Mouse (Mus musculus) granulocyte monocyte progenitor cell, adult 5-6 weeks (primary cell): ENCODE data around the gene Anxa2. TPM values are rescaled to one million over a fixed set of nuclear protein-coding genes. Genes with fewer than 3 reads are reported as not detected.

Experiments
- ATAC-seq: replicated peaks from 2 replicates; pipeline ENCODE4 v1.8.0; 2016; ENCODE audit warnings: mild to moderate bottlenecking, moderate TSS enrichment, inconsistent platforms; ENCODE audit not compliant: poor library complexity, severe bottlenecking
- total RNA-seq, 2 experiments: library from RNA; stranded (forward) in 1 of 2; stranded (reverse) in 1 of 2; fragments of 200-712, 200-1000 nt in 1 of 2; fragments of >200 nt in 1 of 2; fragmentation: Nextera tagmentation in 1 of 2; gene quantifications; 2 replicates each; pipeline ENCODE4 v1.2.3; 2014 to 2017

Anxa2 gene
- total RNA-seq, 2 experiments from 2014 or later = 98.4 to 119 TPM

GRCm38 (mm10) chr9:69457747-69458625 lies 4.6 kb downstream of the Anxa2 start:
- peak; percentile 25 for ATAC-seq

GRCm38 (mm10) chr9:69458982-69459381 lies 5.6 kb downstream of the Anxa2 start:
- ATAC-seq = no peak

DNA sequence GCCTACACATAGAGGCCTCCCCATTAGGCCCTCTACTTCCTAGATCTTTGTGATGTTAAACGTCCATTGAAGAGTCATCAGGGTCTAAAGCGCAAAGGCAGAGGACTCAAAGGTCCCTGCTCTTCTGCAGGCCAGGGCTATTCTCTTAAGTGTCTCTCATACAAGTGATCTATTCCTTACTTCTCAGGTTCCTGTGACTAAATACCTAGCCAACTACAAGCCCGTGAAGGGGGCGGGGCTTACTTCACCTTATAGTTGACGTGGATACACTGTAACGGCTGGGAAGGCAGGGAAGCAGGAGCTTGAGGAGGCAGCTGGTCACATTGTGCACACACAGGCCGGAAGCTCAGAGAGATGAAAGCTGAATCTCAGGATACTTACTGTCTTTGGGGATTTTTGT lies 6.5 kb downstream of the Anxa2 start:
- ATAC-seq = no peak

- no peak for ATAC-seq
These were observed 9.6 kb downstream of the Anxa2 start for GRCm38 (mm10) chr9:69463046-69463445.

DNA sequence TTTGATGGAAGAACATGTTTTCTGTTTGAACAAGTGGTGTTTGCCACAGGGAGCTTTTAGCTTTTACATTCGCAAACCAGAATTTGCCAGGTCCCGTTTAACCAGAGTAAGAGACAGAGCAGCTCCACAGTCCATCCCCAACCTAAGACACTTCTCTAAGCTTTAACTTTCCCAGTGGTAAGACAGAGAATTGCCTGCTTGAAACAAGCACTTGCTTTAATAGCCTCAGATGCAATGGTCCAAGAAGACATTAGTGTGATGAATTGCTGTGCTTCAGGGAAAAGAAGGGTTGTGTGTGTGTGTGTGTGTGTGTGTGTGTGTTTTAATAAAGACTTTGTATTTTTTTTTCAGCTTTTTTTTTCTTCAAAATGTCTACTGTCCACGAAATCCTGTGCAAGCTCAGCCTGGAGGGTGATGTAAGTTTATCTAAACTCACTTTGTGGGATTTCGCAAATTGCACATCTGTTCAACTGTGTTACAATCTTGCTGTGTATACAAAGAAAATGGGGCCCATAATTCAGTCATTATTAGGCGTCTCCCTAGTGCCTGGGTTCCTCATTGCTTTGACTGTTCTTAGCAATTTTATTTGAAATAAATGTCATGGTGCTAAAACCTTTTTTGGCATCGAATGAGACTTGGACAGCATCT lies 10.8 kb downstream of the Anxa2 start:
- ATAC-seq = peak; percentile 50

DNA sequence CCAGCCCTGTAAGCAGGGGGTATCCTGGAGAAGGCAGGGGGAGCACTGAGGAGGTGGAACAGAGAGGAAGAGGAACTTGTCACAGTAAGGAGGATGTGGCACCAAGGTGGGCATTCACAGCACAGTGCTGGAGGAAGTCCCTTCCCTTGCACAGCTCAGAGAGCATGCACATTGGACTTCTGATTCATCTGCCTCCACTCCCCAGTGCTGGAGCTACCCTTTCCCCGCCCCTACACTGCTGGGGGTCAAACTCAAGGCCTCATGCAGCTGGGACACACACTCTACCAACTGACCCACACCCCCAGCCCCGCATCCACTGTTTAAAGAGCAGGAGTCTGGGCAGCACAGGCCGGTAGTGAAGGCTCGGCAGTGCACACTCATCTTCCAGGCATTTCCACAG lies 12.7 kb downstream of the Anxa2 start:
- ATAC-seq = peak; percentile 86

GRCm38 (mm10) chr9:69467310-69467939 lies 14.0 kb downstream of the Anxa2 start:
- ATAC-seq = no peak

DNA sequence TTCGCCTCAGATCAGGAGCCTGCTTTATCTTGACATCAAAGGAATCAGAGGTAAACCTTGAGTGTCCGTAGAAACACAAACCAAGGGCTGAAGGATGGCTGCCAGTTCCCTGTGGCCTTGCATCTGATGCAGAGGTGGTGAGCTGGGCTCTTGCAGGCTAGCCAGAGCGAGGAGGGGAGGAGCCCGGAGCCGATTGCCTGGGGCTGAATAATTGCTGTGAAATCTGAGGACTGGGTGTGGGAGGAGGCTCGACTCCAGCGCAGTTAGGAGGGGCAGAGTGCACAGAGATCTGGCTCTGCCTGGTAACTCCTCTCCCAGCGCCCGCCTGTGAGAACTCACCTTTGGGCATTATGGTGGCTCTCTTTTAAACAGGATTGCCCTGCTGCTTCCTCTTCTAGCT lies 15.6 kb downstream of the Anxa2 start:
- no peak for ATAC-seq

GRCm38 (mm10) chr9:69470362-69470761 lies 16.9 kb downstream of the Anxa2 start:
- no peak for ATAC-seq

DNA sequence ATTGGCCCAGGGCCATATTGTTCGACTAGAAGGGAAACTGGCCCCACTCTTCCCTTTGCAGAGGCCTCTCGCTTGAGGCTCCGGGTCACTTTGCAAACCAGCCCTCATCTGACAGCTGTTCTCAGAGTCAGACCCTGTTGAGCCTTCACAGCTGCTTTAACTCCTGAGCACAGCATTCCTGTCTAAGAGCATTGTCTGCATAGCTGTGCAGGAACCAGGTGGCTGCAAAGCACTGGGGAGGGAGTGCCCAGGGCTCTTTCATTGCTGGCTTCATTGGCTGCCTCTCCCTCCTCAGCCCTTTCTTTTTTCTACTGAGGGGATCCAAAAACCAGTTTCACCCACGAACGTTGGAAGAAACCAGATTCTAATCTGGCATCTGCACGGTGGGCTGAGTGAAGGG lies 17.5 kb downstream of the Anxa2 start:
- no peak for ATAC-seq

DNA sequence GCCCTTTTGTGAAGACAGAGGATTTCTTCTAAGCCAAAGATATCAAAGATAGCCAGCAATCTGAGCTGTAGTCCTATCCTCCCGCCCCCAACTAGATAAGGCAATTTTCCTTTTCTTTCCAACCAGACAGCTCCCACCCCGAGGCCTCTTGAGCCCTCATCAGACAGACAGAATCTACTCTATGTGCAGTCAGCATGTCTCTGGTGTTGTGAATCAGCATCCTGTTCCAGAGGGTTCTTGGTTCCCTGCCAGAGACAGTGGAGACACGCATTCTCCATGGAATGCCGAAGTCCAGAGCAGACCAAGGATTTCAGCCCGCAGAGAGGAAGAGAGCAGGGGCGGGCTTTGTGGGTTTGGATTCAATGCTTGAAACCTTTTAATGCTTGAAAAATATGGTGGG lies 19.3 kb downstream of the Anxa2 start:
- ATAC-seq = no peak

DNA sequence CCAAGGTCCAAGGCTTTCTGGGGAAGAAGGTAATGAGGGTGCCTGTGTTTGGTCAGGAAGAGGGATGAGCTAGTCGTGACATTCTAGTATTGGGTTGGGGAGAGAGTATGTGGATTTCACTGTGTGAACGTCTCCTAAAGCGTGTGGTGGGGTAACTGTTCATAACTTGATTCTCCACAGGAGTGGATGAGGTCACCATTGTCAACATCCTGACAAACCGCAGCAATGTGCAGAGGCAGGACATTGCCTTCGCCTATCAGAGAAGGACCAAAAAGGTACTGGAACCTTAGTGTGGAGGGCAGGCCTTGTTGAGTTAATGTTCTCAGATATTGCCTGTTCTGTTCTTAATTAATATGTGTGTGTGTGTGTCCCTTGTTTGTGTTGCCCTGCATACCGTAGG lies 22.5 kb downstream of the Anxa2 start:
- ATAC-seq = no peak

DNA sequence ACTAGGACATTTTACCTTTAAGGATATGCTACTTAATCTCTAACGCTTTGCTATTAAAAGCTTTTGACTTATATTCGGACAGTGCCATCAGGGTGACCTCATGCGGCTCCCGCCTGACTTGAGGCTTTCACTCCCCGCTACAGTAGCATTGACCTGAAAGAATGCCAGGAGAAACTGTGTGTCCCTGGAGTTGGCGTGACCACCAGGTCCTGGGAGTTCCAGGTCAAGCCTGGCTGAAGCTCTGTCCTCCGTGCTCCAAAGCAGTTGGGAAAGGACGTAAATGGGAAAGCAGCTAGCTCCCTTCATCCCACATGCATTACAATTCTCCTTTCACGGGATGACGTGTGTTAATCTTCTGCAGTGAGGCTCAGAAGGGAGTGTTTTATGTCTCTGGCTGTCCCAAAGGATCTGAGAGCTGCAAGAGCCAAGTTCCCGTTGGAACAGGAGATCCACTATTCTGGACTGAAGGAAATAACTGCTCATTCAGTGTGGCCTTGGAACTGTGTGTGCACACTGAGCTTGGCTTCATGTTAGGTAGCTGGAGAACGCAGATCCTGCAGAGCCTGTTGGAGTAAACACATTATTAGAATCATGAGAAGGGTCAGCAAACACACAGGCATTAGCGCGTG lies 23.9 kb downstream of the Anxa2 start:
- ATAC-seq = no peak

DNA sequence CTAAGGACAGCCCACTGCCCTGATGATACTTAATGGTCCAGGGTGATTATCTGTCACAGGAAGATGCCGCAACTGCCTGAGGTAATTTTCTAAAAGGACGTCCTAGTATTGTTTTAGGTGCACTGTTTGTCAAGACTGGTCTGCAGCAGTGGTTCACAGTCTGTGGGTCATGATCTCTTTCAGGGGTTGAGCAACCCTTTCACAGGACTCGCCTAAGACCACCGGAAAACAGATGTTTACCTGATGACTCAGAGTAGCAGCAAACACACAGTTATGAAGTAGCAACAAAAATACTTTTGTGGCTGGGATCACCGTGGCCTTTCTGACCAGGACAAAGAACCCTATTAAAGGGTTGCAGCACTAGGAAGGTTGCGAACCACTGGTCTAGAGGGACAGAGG lies 24.4 kb downstream of the Anxa2 start:
- ATAC-seq = peak; percentile 52

GRCm38 (mm10) chr9:69480344-69480743 lies 26.9 kb downstream of the Anxa2 start:
- ATAC-seq = peak; percentile 80

DNA sequence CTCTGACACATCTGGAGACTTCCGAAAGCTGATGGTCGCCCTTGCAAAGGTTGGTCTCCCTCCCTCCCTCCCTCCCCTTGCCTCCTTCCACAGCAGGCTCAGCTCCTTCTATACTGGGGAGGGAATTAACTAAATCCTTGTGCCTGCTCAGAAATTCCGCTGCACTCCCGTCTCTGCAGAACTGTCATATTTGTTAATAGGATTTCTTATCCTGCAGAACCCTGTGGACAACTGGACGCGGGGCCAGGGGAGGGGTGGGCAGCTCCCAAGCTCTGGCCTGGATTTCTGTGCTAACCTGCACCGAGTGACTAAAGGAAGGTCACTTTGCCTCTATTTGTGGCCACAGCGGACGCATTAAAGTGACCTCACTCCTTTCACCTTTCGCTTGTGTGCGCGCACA lies 30.4 kb downstream of the Anxa2 start:
- ATAC-seq = no peak

GRCm38 (mm10) chr9:69486140-69486539 lies 32.7 kb downstream of the Anxa2 start:
- no peak for ATAC-seq

GRCm38 (mm10) chr9:69488510-69488909 lies 35.1 kb downstream of the Anxa2 start:
- no peak for ATAC-seq

- ATAC-seq = no peak
These were observed 35.6 kb downstream of the Anxa2 start for GRCm38 (mm10) chr9:69488972-69489371.

- no peak for ATAC-seq
These were observed 39.4 kb downstream of the Anxa2 start for GRCm38 (mm10) chr9:69492809-69493208.

DNA sequence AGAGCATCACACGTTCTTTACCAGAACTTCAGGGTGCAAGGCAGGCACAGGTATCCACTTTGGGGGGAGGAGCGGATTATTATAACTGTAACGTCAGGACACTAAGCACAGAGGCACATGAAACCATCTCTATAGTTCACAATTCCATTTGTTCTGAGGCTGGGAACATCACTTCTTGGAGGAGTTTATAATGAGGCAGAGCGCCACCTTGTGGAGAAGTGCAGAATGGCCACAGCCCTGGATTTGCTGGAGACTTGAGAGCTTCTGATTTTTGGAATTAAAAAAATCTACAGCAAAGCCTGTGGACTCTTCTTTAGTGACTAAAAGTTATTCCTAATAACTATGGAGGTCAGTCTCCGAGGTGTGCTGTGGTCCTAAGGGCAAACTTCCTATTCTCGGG lies 49.1 kb downstream of the Anxa2 start:
- peak; percentile 42; the same call in 1 of the 2 replicates for ATAC-seq
